Mouse (Mus musculus) embryo, embryonic 10 days (tissue): ENCODE results near the gene Chst8.
A peak's percentile ranks its signal among the peaks of the same experiment; 100 is the strongest.

Source experiments
- DNase-seq: peaks from one replicate; pipeline ENCODE4 v3.0.0-alpha.2; 2015; ENCODE audit warnings: low spot score

Gene Chst8

DNA sequence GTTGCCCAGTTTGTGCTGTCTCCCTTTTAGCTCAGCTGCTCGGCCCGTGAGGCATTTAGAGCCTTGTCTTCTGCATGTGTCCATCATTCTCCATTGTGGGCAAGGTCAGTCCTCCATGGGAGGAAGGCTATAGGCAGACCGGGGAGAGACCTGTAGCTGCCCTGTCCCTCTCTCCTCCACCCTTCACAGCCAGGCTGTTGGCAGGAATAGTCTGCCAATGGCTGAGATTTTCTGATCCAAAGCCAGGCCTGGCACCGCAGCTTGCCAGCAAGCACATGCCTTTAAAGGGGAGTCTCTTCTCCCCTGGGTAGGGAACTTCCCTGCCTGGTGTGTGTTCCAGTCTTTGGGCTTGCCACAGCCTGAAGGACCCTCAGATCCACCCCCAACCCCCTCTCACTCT is 103.4 kb downstream of the Chst8 start:
- no peak for DNase-seq

DNA sequence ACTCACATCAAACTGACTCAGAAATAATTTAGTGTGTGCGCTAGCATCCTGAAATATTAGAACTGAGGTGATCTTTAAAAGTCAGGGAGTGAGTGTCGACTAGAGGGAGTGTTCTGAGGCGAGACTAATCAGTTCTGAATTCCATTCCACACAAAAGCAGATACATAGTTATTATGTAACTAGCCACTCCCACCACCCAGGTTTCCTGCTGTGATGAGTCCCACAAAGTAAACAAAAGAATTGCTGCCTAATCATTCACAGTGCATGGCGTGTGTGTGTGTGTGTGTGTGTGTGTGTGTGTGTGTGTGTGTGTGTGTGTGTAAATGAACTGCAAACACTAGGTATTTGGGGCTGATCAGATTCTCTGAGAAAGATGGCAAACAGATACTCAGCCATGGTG is 108.1 kb downstream of the Chst8 start:
- no peak for DNase-seq

DNA sequence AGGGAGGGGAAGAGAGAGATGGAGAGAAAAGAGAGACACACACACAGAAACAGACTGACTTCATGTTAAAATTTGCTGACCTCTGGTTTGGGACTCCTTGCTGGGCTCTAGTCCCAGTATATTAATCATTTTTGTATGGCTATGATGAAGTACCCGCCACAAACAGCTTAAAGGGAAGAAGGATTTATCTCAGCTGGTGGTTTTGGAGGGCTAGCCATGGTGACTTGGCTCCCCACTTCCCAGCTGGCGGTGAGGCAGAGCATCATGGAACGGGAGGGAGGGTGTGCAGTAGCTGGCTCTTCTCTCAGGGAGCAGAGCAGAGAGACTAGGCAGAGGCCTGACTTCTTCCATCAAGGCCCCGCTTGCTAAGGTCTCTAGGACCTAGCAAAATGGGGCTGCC is 109.1 kb downstream of the Chst8 start:
- no peak for DNase-seq

DNA sequence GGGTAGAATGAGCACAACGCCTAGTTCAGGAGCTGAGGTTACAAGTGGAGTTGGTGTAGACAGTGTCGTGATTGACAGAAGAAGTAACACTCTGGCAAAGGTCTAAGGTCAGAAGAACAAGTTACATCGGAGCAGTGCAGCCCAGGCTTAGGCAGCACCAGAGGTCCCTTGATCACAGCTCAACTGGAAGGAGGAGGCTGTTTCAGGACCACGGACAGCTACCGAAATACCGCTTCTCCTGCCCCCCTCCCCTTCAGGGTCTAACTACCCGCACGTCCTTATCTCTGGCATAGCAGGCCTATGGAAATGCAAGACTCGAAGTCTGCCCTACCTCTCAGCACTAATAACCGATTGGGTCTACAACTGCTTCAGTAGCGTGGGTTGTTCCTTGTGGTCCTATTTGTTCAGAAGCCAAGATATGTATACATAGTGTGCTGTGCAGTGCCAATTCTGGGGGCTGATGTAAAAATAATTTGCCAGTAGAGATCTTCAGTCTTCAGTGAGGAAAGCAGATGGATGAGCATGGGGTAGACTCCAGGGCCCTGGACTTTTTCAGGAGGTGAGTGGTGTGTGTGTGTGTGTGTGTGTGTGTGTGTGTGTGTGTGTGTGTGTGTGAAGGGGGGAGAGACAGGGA is 109.7 kb downstream of the Chst8 start:
- peak; percentile 88 for DNase-seq

DNA sequence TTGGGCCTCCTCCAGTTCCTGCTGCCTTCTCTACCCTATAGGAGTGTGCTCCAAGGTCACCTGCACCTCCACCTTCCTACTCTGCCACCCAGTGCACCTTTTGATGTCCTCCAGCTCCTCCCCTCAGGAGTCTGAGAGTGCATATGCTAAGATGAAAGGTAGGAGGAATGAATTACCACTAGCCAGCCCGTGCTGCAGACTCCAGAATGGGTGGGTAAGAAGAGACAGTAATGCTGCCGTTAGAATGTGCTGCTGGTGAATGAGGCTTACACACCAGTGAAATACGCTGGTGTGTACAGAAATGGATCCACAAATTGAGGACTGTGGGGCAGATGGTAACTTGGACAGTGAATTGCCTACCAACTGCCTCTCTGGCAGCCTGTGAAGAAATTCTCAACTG is 112.6 kb downstream of the Chst8 start:
- no peak for DNase-seq

DNA sequence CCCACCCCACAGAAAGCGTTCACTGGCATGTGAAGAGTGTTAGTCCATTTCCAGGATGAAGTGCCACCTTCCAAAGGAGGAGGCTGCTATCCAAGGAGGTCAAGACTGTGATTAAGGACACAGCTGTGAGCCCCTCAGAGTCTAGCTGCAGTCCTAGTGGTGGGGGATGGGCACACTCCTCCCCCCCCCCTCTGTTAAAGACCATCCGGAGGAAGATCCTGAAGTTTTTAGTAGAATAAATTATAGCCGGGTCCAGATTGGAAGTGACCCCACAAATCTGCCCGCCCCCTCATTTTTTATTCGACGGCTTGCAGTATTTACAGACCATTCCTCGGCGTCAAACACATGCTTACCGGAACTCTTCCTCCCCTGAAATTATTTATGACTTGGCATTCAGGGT is 114.3 kb downstream of the Chst8 start:
- DNase-seq: no peak

DNA sequence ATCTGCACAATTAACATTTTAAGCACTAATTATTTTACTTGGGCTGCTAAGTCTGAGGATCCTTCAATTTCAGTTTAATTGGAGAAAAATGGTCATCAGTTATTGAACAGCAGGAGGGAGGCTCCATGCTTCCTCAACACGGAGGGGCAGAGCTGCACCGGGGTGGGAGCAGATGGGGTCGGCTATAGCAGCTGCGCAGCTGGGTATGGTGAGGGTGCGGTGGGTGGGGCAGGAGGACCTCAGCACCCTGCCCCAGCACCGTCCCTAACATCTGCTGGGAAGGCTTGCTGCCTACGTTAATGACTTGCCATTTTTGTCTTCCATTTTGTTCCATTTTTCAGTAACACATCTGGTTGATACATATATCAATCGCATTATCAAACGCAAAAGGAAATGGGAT is 116.4 kb downstream of the Chst8 start:
- no peak for DNase-seq

DNA sequence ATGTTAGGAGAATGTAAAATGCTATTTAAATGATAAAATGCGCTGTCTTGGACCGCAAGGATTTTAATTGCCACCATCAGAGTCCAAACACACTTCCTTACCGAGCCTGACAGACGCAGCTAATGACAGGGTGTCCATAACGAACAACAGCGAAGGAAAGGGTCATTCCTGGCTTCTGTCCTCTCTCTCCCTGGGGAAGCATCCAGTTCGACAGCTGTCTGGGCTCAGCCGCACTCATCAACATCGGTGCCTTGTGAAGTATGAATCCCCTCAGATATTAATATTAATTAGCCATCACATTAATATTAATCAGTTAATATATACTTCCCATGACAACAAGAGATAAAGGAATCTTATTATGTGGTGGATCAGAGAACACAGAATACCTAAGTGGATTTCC is 117.6 kb downstream of the Chst8 start:
- DNase-seq: no peak

DNA sequence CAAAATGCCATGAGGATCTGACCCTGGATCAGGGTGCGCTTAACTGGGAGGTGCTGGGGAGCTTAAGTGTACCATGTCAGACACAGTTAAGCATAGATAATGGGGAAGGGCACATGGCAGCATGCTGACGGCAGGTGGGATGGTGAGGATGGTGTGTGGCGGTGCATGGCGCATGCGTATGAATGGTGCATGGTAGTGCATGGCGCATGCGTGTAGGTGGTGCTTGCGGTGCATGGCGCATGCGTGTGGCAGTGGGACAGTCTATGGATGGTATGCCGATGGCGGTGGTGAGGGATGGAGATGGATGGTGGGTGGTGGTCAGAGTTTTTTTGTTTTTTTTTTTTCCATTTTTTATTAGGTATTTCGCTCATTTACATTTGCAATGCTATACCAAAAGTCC is 118.6 kb downstream of the Chst8 start:
- DNase-seq: no peak

DNA sequence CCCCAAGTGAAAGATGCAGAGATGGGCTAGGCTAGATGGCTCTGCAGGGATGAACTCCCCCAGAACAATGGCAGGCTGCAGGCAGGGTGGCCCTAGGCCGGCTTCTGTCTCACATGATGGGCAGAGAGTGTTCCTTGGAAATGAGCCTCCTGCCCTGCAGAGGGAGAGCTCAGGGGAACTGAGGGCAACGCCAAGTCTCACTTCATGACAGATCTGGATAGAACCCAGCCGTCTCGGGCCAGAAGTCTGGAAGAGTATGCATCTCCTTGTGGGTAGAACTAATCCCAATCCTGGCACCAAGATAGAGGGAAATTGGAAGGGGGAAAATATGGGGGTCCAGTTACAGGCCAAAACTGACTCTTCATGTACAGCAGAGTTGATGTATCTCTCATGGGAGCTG is 119.4 kb downstream of the Chst8 start:
- DNase-seq: no peak

DNA sequence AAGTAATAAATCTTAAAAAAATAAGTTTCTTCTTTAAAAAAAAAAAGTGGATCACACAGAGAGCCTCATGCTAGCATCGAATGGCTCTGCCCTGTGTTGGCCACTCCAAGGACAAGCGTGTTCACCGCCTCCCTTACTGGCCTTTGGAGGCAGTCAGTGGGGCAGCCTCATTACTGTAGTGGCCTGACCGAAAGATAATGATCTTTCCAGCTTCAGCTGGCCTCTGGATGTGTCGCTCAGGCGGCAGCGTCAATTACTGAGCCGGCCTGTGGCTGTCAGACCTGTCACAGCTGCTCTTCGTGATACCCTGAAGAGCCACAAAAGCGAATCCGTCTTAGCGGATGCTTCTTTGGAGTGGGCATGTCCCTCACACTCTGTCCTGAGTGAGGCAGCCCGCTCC is 122.4 kb downstream of the Chst8 start:
- peak; percentile 49 for DNase-seq

DNA sequence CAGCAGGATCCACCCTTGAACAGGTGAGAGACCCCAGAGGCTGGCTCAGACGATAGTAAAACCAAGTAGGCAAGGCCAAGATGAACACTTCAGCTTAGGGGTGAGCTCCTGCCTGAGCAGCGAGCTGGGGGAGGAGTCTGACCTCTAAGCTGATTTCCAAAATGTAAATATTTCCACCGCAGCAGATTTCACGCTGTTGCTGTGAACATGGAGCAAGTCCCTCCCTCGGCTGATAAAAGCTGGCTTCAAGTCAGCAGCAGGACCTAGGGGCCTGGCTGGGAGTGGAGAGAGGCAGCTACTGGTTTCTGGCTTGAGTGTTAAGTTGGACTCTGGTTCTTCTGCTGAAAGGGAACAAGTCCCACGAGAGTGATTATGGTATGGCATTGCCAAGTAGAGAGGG is 123.5 kb downstream of the Chst8 start:
- no peak for DNase-seq

DNA sequence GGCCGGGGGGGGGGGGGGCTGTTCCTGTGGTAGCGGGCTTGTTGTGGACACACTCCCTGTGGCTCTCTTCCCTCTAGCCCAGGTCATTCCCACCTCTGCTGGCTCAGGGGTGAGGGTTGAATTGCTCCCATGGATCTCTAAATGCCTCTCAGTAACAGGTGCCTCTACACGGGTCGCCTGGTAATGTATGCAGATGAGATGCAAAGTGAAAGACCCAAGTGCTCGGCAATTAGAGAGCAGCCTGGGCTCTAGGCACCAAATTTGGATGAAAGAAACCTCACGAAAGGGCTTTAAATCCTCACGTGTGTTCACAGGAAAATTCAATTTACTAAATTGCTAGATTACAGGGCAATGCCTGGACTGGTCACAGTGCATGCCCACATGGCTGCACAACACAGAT is 126.7 kb downstream of the Chst8 start:
- no peak for DNase-seq

DNA sequence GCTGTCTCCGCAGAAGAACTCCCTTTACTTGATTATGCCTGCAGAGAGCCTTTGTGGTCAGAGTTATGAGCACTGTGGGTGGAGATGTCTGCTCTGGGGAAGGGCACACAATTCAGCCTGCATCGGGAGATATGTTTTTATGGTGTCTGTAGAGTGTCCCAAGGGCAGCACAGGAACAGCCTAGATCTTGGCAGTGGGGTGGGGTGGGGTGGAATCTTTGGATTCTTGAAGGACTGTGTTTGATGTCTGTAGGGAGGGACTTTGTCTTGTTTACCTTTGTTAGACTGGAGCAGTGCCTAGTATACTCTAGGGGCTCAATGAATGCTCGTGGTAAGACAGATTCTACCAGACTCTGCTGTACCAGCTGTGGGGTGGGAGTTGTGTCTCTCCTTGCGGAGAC is 127.3 kb downstream of the Chst8 start:
- no peak for DNase-seq

DNA sequence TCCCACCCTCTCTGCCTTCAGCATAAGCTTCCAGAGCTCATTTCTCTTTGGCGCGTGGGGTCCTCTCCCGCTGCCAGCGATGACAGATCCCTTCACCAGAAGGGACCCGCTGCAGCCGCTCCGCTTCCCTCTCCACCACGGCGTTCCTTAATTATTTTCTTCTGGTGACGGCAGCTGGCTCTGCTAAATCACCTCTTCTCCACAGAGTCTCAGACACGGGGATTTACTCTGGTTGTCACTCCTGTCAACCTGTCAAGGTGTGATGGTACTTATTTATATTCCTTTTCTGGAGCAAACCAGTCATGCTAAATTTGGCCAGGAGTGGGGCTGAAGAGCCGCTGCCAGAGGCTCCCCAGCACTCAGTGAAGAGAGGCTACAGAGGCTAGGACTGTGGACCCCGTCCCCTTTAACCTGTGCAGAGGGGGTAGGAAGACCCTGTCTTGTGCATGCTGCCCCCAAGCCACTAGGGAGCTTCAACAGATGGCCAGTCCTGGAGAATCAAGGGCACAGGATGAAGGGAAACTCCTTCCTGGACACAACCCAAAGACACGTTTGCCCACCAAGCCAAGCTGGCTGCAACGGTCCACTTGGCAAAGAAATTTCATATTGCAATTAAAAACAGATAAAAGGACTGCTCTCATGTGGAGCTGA is 131.6 kb downstream of the Chst8 start:
- no peak for DNase-seq

DNA sequence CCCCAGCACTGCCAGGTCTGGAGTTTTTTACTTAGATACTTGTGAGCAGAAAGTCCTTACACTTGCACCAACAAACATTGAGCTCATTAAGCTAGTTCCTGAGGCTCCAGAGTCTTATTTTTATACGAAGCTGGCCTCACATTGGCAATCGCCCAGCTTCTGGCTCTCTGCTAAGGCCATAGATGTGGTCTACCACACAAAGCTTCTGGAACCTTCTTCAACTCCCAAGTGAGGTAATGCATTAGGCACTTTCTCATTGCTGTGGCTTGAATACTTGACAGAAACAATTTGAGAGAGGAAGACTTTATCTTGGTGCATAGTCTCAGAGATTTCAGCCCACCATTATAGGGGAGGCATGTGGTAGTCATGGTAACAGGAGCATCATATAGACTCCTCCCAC is 132.6 kb downstream of the Chst8 start:
- no peak for DNase-seq

DNA sequence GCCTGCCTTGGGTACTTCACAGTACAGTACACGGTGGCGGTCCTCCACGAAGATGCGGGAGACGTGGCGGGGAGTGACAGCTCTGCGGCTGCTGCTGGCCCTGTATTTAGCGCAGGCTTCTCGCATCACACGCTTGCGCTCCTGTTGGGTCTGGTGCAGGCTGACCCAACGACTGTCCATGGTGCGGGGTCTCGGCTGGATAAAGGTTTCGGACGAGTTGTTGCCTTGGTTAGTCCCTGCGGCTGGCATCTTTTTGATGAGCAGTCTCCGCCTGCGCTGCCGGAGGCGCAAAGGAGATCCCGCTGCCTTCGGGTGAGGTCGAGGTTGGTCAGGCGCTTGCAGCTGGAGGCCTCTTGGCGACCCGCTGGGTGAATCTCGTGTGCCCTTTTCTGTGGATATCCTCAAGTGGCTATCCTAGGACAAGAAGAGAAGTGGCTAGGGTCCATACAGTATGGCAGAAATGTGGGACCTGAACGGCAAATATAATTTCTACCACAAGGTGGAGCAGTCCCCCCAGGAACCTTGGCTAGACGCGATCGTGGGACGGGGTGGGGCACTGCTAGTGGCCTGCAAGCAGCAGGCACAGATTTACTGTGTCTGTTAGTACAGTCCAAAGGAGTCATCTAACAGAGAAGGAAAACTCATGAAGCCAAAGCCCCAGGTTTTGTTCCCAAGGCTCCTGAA is 136.5 kb downstream of the Chst8 start:
- peak; percentile 85 for DNase-seq

DNA sequence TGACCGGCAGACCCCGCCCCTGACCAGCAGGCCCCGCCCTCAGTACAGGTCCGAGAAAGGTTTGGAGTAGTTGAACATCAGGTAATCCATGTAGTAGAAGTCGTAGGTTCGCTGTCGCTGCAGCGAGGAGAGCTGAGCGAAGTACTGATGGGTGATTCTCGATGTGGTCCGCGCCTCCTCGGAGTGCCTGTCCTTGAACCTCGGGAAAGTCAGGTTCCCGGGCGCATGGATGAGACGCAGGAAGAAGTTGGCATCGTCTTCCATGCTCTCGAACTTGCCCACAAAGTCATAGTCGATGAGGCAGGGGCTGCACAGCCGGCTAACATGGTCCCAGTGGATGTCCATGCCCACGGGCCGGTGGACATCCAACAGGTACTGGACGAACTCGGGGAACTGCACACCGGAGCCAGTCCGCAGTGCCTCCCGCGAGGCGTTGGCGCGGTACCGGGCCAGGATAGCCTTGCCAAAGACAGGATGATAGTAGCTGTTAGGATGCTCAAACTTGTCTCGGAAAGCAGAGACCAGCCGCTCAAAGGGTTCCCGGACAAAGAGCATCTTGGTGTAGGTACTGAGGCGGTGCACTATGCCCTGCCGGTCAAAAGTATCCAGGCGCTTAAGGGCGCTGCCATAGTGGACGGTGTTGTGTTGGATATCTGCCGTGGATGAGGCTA is 137.3 kb downstream of the Chst8 start:
- DNase-seq: no peak

DNA sequence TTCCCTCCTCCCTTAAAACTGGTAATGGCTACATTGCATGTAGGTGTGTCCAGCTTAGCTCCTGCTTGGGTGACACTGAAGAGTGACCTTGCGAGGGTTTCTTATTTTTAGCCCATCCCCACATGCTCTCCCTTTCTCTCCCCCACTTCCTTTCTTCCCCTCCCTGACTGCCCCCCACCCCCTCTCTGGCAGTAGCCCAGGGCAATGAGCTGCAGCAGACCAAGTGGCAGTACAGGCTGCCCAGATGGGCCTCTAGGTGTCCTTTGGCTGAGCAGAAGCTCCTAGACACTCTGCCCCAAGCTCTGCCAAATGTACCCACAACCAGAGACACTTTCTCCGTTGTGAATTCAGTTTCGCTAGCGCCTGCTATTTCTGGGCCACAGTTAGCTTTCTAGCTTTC is 139.6 kb downstream of the Chst8 start:
- no peak for DNase-seq

DNA sequence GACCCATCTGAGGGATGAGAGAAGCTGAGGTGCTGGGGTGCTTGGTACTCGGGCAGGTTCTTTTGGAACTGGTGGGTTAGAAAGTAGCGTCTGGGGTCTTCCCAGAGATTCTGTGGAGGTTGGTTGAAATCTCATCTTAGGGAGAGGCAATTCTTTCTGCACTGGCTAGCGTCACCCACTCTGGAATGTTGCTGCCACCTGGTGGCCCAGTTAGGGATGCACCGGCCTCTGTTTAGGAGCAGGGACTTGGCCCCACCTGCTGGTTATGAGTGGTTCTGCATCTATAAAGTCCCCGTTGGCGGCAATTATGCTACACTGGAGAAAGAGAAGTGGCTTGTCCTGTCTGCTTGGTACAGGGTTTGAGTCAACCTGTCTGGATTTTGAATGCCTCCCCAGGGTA is 140.6 kb downstream of the Chst8 start:
- DNase-seq: peak; percentile 94

DNA sequence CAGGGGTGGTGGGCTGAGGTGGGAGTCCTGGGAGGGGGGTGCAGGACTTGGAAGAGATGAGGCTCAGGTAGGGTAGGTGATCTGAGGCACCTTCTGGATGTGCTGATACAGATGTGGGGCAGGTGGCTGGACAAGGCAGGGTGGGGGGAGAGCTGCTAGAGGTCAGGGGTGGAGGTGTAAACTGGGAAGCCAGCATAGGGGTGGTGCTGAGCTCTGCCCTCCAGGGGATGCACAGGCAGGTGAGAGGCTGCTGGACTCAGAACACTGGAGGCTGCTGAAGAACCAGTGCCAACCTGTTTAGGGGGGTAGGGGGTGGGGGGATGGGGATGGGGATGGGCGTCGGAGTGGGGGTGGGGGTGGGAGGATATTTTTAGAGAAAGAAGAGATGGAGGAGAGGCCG is 141.7 kb downstream of the Chst8 start:
- DNase-seq: no peak

DNA sequence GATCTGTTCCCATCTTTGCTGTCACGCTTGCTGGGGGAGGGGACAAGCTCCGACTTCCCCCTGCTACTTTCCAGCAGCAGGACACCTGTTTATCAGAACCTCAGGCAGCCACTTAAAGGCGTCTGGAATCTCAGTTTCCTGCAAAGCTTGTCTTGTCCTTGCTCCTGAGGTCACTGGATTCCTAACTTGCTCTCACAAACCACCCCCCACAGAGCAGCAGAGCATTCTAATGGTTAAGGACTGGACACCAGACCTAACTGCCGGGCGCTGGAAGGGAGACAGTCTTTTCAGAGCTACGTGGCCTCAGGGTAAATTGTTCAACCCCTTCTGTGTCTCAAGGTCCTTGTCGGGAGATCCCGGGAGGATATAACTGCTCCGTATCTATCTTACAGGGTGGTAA is 143.2 kb downstream of the Chst8 start:
- peak; percentile 49 for DNase-seq

DNA sequence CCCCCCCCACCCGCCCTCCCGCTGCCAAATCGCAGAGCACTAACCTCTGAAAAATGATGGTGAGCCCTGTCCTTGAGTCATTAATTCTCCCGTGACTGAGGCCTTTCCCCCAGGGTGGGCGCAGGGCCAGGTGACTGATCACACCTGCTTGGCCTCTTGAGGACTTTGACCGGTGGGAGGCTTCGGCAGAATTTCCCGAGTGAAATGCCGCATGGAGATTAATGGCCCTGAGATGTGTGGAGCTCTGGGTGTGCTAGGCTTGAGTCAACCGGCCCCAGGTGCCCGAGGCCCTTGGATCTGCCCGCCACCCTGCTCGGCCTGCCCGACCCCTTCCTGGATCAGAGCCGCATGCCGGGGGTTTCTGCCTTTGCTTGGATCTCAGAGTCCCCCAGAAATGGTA is 144.6 kb downstream of the Chst8 start:
- DNase-seq: no peak
